Mouse (Mus musculus): ENCODE measurements at regions not wholly inside any gene's neighbourhood (a gene's known extent, or its start where the extent isn't known, plus 50 kb on each side); places are given as distances from the start of the nearest gene placed in this dataset.
"Not testable (repeated sequence)": the region's sequence is repeated elsewhere in the genome, so short reads cannot be mapped to it uniquely, and the experiment has no call there.

GRCm38 (mm10) chr11:16649599-16649998, 102.4 kb upstream of the Egfr start:
- DNase-seq: no peak

GRCm38 (mm10) chr11:16663806-16664205, 88.2 kb upstream of the Egfr start:
- no peak for DNase-seq

DNA sequence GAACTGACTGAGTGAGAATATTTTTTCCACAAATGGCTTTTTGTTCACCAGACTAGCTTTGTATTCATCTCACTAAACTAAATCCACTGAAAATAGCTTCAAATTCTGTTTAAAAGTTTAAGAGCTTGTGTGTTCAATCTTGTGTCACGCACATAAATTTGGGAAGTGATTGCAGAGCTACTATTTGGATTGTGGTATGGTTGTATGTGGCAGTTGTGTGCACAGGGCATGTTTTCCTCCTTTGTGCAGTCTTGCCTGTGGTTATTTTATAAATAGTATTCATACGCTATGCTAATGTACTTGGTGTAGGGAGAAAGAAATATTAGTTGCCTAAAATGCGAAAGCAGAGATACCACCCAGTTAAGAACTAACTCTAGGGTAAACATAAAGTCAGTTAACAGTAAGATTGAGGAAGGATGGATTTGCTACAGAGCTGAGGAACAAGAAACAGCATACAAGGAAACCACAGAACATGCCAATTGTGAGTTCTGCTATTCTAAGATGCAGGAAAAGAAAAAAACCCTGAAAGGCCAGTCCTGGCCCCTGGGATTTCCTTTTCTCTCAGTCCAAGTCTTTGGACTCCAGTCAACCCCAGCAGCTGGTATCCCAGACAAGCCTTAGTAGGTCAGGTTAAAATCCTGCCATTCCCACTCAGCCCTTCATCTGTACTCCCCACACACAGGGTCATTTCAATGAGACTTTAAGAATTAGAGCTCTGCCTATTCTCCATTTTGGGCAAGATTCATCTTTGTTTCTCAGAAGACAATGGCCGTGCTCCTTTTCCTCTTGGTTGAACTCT, 82.4 kb upstream of the Egfr start:
- DNase-seq: no peak

DNA sequence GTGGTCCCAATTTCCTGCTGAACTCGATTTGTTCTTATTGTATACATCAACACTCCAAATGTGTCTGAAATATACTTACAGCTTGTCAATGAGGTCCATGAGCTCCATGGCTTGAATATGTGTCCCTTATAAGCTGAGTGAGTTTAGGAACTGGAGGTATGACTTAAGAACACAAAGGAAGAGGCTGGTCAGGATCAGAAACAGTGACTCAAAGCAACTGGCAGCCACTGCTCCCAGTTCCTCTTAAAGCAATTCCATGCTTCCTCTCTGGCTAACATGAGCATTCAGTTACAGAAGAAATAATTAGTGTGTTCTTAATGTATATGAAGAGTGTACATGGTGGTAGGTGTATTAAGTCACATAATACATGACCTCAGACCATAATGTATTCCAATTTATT, 81.7 kb upstream of the Egfr start:
- no peak for DNase-seq

GRCm38 (mm10) chr11:16675951-16676350, 76.1 kb upstream of the Egfr start:
- DNase-seq: not testable (repeated sequence)

GRCm38 (mm10) chr11:16683538-16683937, 68.5 kb upstream of the Egfr start:
- no peak for DNase-seq

- no peak for DNase-seq
Observed at GRCm38 (mm10) chr11:16695596-16695995, 56.4 kb upstream of the Egfr start.

DNA sequence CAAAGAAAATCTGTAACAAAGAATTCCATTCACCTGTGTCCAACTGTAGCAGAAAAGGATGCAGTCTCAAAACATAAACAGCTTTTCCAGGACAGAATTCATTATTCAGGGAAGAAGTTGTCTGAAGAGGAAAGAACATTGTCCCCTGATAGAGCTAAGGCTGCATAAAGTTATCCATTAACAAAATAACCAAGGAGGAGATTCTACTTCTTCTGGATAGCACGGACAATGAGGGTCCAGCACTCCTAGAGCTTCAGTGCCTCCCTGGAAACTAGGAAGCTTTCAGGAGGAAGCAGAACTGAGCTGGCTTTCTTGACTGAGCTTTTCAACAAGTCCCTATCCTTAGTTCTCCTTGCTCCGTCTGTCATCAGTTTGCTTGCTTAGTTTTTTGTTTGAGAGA, 55.2 kb upstream of the Egfr start:
- no peak for DNase-seq

DNA sequence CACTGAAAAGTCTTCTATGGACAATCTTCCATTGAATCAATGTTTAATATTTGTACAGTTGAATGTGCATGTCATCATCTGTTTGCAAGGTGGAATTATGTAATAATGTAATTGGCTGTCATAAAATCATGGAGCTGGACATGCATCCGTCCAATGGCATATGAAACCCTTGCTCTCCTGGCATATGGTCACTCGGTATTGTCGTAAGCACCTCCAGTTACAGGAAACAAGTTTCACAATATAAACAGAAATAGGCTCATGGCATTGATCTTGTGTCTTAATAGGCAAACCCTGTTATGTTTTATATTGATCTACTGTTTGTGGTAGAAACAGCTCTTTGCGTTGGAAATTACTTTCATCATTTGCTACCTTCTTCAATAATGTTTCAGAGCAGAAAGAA, 50.2 kb upstream of the Egfr start:
- no peak for DNase-seq

Measured in thymus, postnatal 25 days (tissue).